Mouse (Mus musculus) embryonic facial prominence, embryonic 13.5 days (tissue): ENCODE data around the gene Fxyd5. TPM values are rescaled to one million over a fixed set of nuclear protein-coding genes. Genes with fewer than 3 reads are reported as not detected.

Experiments
- ATAC-seq: fragments of 200-750 bp; cut with Nextera tagmentation; 2 replicates; pipeline ENCODE4 v1.8.0; 2017; ENCODE audit warnings: low read depth; ENCODE audit not compliant: insufficient number of reproducible peaks, insufficient read depth, low FRiP score, low TSS enrichment
- H3K27ac ChIP-seq: fragments of 300-500 bp; sonication (generic); 2 replicates; pipeline ENCODE4 v1.5.1; 2015; ENCODE audit warnings: moderate library complexity, mild to moderate bottlenecking, inconsistent platforms
- H3K27me3 ChIP-seq: fragments of 300-500 bp; sonication (generic); 2 replicates; pipeline ENCODE4 v1.6.1; 2015; ENCODE audit warnings: mild to moderate bottlenecking, inconsistent platforms
- H3K36me3 ChIP-seq: fragments of 300-500 bp; sonication (generic); 2 replicates; pipeline ENCODE4 v1.6.1; 2015; ENCODE audit warnings: mild to moderate bottlenecking, inconsistent platforms
- H3K4me1 ChIP-seq: fragments of 300-500 bp; sonication (generic); 2 replicates; pipeline ENCODE4 v1.6.1; 2015; ENCODE audit warnings: inconsistent platforms
- H3K4me2 ChIP-seq: fragments of 300-500 bp; sonication (generic); 2 replicates; pipeline ENCODE4 v1.6.1; 2015; ENCODE audit warnings: moderate library complexity, mild to moderate bottlenecking, inconsistent platforms
- H3K4me3 ChIP-seq: fragments of 300-500 bp; sonication (generic); 2 replicates; pipeline ENCODE4 v1.5.1; 2015; ENCODE audit warnings: mild to moderate bottlenecking, inconsistent platforms
- H3K9ac ChIP-seq: fragments of 300-500 bp; sonication (generic); 2 replicates; pipeline ENCODE4 v1.6.1; 2015; ENCODE audit warnings: mild to moderate bottlenecking, inconsistent platforms
- H3K9me3 ChIP-seq: fragments of 300-500 bp; sonication (generic); 2 replicates; pipeline ENCODE4 v1.6.1; 2016; ENCODE audit warnings: inconsistent platforms
- WGBS: fragments of 180-500 bp; shearing (Covaris S2); methylation state at CpG from one replicate; pipeline ENCODE4 v1.1.7; 2015; ENCODE audit warnings: mixed read lengths; 5-methylcytosine and 5-hydroxymethylcytosine counted together
- polyA plus RNA-seq: library from polyadenylated mRNA; unstranded; fragments of >200 nt; fragmentation: Nextera tagmentation; extraction: Ambion mirVana; gene quantifications from 2 replicates; pipeline ENCODE4 v1.2.1, GENCODE M21; 2015

Fxyd5 gene
- polyA plus RNA-seq: 16.7 and 20.7 TPM in 2 replicates

DNA sequence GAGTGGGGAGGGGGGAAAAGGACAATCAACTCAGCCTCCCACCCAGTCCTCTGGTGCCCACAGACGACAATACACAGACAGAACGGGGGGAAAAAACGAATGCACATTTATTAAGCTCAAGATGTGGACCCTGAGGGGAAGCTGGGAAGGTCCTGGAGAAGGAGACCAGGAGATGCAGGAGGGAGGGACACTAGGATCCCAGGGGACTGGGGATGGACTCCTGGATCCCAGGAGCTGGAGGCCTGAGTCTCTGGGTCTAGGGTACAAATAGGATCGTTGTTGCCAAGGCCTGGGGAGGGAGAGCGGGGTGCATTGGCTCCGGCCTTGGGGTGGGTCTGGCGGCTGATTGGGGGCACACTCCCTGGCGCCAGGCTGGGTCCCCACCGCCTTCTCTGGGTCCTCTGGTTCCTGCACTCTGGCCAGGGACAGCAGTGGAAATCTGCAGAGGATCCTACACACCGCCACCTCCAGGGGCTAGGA lies at the start of gene Fxyd5:
TSS of gene Fxyd5 (minus strand) at position 51 of the 480 bp plus-strand sequence.
- peak within 1 kb of the TSS; percentile 54 for H3K9ac ChIP-seq
- ATAC-seq: no peak; the same call in 1 of the 2 replicates
- H3K9me3 ChIP-seq: no peaks in the 10 kb centered on the region
- WGBS: 26% methylated on average over 10 of the region's 10 CpGs
- H3K4me1 ChIP-seq: peaks cover 13% of the 10 kb centered on the region
- H3K27ac ChIP-seq: no peak within 1 kb of the TSS
- peak within 1 kb of the TSS; percentile 61 for H3K4me2 ChIP-seq
- peak within 1 kb of the TSS; percentile 30 for H3K4me3 ChIP-seq
- H3K27me3 ChIP-seq: peaks cover 62% of the 10 kb centered on the region
- no peaks in the 10 kb centered on the region for H3K36me3 ChIP-seq

DNA sequence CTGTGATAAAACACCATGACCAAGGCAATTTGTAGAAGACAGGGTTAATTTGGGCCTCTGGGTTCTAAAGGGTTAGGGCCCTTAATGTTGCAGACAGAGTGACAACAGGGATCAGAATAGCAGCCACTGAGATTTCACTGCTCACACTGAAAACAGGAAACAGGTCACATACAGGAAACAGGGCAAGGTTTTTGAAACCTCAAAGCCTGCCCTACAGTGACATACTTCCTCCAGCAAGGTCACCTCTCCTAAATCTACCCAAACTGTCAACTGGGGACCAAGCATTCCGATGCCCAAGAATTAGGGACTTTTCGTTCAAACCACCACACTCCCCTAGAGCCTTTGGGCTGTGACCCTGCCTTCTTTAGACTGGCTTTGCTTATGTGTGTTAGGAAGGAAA lies 47.4 kb upstream of the Fxyd5 start:
- Histone ChIP-seq H3K36me3 (no peaks in the 10 kb centered on the region), H3K27ac (no peak overlapping the region), H3K4me2 (no peak overlapping the region), H3K4me1 (peaks cover 9% of the 10 kb centered on the region), H3K27me3 (no peaks in the 10 kb centered on the region), H3K4me3 (no peak overlapping the region), H3K9me3 (no peaks in the 10 kb centered on the region), H3K9ac (no peak overlapping the region)
- 86% methylated on average over 2 of the region's 2 CpGs for WGBS
- no peak for ATAC-seq

DNA sequence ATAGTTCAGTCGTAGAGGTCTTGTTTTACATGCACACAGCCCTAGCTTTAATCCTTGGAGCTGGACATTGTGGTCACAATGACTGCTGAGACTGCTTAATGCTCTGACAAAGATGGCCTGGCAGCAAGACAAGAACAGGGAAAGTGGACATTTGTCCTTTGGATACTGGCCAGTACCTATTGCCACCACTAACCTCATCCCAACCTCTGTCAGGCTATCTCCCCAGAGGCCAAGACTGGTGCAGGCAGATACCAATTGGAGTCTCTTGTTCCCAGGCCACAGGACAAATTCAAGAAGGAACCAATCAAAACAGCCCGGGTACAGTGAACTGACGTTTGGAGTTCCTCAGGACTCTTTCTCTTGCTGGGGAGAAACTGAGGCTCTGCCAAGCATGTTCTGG lies 45.9 kb upstream of the Fxyd5 start:
- H3K9me3 ChIP-seq: no peaks in the 10 kb centered on the region
- no peak overlapping the region for H3K9ac ChIP-seq
- no peaks in the 10 kb centered on the region for H3K27me3 ChIP-seq
- no peak for ATAC-seq
- 75% methylated on average over 3 of the region's 3 CpGs for WGBS
- H3K27ac ChIP-seq: no peak overlapping the region
- H3K36me3 ChIP-seq: no peaks in the 10 kb centered on the region
- peaks cover 23% of the 10 kb centered on the region for H3K4me1 ChIP-seq
- no peak overlapping the region for H3K4me3 ChIP-seq
- no peak overlapping the region for H3K4me2 ChIP-seq

DNA sequence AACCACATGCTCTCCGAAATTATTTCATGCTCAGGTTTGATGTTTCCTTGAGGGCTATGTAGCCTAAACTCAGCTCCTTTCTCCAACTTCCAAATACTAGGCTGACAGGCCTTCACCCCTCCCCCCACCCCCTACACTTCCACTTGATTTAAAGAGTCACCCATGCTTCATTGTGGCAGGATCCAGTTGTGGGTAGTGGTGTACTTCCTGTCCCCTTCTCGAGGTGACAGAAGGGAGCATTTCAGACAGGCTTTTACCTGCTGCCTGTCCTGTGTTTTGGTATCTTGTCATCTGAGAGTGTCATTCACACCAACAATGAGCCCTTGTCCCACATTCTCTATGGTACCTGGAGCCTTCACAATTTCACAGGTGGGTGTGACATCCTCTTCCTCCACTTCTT lies 45.0 kb upstream of the Fxyd5 start:
- H3K4me2 ChIP-seq: no peak overlapping the region
- peaks cover 29% of the 10 kb centered on the region for H3K4me1 ChIP-seq
- no peaks in the 10 kb centered on the region for H3K27me3 ChIP-seq
- H3K36me3 ChIP-seq: no peaks in the 10 kb centered on the region
- no peak for ATAC-seq
- no peak overlapping the region for H3K4me3 ChIP-seq
- no peak overlapping the region for H3K9ac ChIP-seq
- H3K9me3 ChIP-seq: no peaks in the 10 kb centered on the region
- no peak overlapping the region for H3K27ac ChIP-seq
- WGBS: 50% methylated on average over 2 of the region's 2 CpGs

DNA sequence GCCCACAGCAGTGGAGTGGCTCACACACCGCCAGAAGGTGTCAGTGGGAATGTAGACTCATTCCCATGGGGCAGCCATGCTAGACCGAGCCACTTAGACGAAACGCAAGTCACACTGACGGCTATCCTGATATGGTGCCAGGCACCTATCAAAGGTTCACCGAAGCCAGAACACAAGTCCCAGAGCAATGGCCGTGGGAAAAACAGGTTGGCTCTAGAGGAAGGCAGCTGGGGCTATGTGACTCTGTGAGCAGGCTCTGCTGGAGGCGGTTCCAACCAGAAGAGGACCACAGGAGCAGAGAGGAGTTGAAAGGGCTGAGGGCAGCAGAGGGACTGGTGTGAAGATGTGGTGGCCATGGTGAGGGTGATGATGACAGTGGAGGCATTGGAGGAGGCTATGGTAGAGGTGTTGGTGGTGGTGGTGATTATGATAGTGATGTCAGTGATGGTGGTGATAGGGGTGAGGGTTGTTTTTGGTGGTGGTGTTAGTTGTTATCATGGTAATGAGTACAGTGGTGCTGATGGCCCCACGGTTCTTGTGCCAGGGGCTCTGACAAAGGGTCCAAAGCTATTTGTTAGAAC lies 44.0 kb upstream of the Fxyd5 start:
- Histone ChIP-seq H3K27me3 (no peaks in the 10 kb centered on the region), H3K27ac (0 out of 2 replicates have a peak overlapping the region, but pooled peaks have one; percentile 80), H3K9ac (no peak overlapping the region), H3K4me2 (no peak overlapping the region), H3K36me3 (no peaks in the 10 kb centered on the region), H3K9me3 (no peaks in the 10 kb centered on the region), H3K4me1 (peaks cover 29% of the 10 kb centered on the region), H3K4me3 (no peak overlapping the region)
- WGBS: 91% methylated on average over 9 of the region's 9 CpGs
- ATAC-seq: no peak

DNA sequence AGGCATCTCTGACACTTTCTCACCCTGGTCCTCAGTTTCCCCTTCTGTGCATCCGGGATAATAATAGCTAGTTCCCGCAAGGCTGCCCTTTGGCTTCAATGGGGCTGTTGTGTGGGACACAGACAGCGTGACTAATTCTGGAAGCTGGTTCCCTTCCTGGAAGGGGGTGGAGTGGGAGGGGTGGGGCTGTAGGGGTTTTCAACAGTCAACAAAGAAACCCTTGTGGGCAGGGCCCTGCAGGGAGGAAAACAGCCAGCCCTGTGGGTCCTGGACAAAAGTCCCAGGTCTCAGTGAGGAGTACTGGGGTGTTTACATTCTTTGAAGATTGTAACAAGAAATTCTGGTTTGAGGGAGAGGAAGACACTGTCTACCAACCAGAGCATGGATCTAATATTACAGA lies 42.9 kb upstream of the Fxyd5 start:
- H3K9ac ChIP-seq: no peak overlapping the region
- 13% methylated on average over 3 of the region's 3 CpGs for WGBS
- H3K36me3 ChIP-seq: no peaks in the 10 kb centered on the region
- H3K9me3 ChIP-seq: no peaks in the 10 kb centered on the region
- peak; percentile 54; the same call in 1 of the 2 replicates for ATAC-seq
- no peaks in the 10 kb centered on the region for H3K27me3 ChIP-seq
- no peak overlapping the region for H3K4me3 ChIP-seq
- H3K4me1 ChIP-seq: peaks cover 29% of the 10 kb centered on the region
- peak overlapping the region; percentile 80 for H3K27ac ChIP-seq
- no peak overlapping the region for H3K4me2 ChIP-seq

DNA sequence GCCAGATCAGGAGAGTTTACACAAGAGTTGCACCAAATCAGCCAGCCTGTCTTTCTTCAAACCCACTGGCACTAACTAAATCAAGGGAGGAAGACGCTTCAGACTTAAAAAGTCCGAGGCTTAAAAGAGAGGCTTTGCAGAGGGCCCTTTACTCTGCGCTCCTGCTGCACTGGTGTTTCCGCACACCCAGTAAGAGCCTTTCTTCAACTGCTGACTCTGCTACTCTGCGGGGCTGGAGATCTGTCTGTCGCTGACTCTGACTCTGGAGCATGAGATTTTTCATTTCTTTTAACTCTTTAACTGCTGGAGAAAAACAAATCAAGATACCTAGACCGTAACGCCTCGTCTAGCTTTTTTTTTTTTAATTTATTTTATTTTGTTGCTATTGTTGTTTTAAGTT lies 41.9 kb upstream of the Fxyd5 start:
- H3K27me3 ChIP-seq: no peaks in the 10 kb centered on the region
- H3K36me3 ChIP-seq: no peaks in the 10 kb centered on the region
- ATAC-seq: no peak
- H3K4me3 ChIP-seq: no peak overlapping the region
- H3K9me3 ChIP-seq: no peaks in the 10 kb centered on the region
- H3K9ac ChIP-seq: no peak overlapping the region
- peak overlapping the region; percentile 32; the same call in 1 of the 2 replicates for H3K4me2 ChIP-seq
- peak overlapping the region; percentile 80 for H3K27ac ChIP-seq
- WGBS: 32% methylated on average over 9 of the region's 9 CpGs
- H3K4me1 ChIP-seq: peaks cover 29% of the 10 kb centered on the region

DNA sequence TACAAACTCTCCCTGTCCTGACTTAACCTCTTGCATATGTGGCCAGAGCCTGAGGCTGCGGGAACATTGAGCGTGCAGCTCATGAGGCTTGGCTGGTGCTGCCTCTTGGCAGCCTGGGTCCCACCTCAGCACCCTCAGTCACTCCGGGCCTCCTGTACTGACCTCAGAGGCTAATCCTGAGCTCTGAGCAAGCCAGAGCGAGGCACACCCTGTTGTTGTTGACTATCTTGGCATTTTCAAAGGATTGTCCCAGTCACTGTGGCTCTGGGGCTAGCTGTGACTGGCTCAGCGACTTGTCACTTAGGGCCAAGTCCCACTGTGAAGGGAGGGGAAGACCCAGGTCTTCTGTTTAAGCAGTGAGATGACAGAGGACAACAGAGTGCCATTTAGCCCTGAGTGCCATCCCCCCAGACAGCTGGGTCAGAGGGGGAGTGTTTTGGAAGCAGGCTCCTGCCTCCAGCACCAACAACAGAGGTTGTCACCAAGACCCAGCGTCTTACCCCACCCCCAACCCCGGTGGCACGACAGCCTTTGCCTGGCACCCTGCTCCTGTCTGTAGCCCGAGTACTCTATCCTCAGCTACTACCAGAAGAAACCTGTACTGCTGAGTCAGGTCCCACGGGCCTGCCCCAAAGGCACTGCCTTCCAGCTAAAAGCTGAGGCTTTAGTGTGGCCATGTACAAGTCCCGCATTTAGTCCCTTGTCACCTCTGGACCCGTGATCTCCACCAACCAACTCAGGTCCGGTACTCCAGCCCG lies 40.7 kb upstream of the Fxyd5 start:
- WGBS: 36% methylated on average over 14 of the region's 14 CpGs
- Histone ChIP-seq H3K4me2 (no peak overlapping the region), H3K36me3 (no peaks in the 10 kb centered on the region), H3K27ac (peak overlapping the region; percentile 80; the same call in 1 of the 2 replicates), H3K9ac (0 out of 2 replicates have a peak overlapping the region, but pooled peaks have one; percentile 12), H3K27me3 (no peaks in the 10 kb centered on the region), H3K4me1 (peaks cover 29% of the 10 kb centered on the region), H3K9me3 (no peaks in the 10 kb centered on the region), H3K4me3 (no peak overlapping the region)
- ATAC-seq: peak; percentile 22; the same call in 1 of the 2 replicates

DNA sequence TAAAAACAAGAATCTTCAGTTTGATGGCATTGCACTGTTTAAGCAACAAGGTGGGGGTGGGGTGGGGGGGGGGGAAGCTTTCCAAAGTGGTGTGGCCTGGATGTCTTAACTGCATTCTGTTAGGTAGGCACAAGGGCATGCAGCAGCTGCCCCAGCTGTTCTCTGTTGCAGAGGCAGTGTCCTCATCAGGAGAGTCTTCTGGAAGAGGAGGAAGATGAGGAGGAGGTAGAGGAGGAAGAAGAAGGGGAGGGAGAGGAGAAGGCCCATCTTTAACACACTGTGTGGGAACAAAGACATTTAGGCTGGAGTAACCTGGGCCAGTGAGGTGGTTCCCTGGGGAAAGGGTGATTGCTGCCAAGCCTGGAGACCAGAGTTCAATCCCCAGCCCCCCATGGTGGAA lies 39.8 kb upstream of the Fxyd5 start:
- Histone ChIP-seq H3K4me2 (no peak overlapping the region), H3K27me3 (no peaks in the 10 kb centered on the region), H3K27ac (no peak overlapping the region), H3K9ac (no peak overlapping the region), H3K9me3 (no peaks in the 10 kb centered on the region), H3K36me3 (no peaks in the 10 kb centered on the region), H3K4me1 (peaks cover 38% of the 10 kb centered on the region), H3K4me3 (no peak overlapping the region)
- ATAC-seq: no peak

DNA sequence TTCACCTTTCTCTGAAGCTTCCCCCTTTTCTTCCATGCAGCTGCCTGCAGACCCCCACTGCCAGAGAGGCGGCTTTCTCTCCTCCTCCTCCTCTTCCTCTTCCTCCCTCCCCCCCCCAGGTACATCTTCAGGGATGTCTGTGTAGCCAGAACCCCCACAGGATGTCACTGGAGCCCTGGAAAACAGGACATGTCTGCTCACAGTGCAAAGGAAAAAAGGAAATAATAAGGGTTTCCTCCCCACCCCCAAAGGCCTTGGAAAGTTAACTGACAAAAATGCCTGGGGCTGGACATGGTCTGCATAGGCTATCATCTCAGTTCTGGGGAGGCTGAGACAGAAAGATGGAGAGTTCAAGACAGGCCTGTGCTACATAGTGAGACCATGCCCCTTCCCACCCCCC lies 38.8 kb upstream of the Fxyd5 start:
- Histone ChIP-seq H3K9ac (no peak overlapping the region), H3K4me2 (no peak overlapping the region), H3K27ac (no peak overlapping the region), H3K4me3 (no peak overlapping the region), H3K4me1 (peaks cover 48% of the 10 kb centered on the region), H3K9me3 (no peaks in the 10 kb centered on the region), H3K36me3 (no peaks in the 10 kb centered on the region), H3K27me3 (no peaks in the 10 kb centered on the region)
- 16% methylated on average over 1 of the region's 1 CpGs for WGBS
- ATAC-seq: no peak

DNA sequence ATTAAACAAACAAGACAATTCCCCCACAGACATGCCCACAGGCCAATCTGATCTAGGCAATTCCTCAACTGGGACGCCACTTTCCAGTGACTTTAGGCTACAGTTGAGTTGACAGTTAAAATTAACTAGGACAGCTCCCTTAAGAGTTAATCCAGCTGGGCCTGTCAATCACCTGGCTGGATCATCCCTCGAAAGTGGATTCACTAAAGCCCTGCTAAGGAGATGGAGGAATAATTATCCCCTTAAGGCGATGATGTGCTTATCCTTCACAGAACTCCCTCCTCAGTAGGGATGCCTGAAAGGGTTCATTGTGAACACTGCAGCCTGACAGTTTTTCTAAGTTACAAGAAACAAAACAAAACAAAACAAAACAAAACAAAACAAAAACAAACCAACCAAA lies 38.3 kb upstream of the Fxyd5 start:
- no peaks in the 10 kb centered on the region for H3K9me3 ChIP-seq
- ATAC-seq: no peak
- H3K27ac ChIP-seq: no peak overlapping the region
- 29% methylated on average over 3 of the region's 3 CpGs for WGBS
- H3K27me3 ChIP-seq: no peaks in the 10 kb centered on the region
- no peak overlapping the region for H3K4me3 ChIP-seq
- H3K9ac ChIP-seq: no peak overlapping the region
- no peak overlapping the region for H3K4me2 ChIP-seq
- H3K36me3 ChIP-seq: no peaks in the 10 kb centered on the region
- H3K4me1 ChIP-seq: peaks cover 48% of the 10 kb centered on the region

DNA sequence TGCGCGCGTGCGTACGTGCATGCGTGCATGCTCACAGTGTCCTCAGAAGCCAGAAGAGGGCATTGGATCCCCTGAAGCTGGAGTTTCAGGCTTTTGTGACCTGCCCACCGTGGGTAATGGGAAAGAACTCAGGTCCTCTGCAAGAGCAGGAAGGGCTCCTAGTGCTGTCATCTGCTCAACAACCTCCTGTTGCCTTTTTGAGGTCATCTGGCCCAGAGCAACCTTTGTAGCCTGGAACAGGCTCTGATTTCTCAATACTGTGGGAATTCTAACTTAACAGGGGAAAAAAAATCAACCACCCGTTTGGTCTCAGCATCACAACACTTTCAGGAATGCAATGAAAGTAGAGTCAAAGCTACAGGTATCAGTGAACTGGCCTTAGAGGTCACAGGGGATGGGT lies 37.4 kb upstream of the Fxyd5 start:
- Histone ChIP-seq H3K4me2 (no peak overlapping the region), H3K4me3 (no peak overlapping the region), H3K4me1 (peaks cover 39% of the 10 kb centered on the region), H3K27ac (no peak overlapping the region), H3K27me3 (no peaks in the 10 kb centered on the region), H3K9ac (no peak overlapping the region), H3K36me3 (no peaks in the 10 kb centered on the region), H3K9me3 (no peaks in the 10 kb centered on the region)
- ATAC-seq: no peak
- 91% methylated on average over 8 of the region's 8 CpGs for WGBS
